Mouse (Mus musculus): Measurements from ENCODE around the gene Ostm1. TPM values are rescaled to one million over a fixed set of nuclear protein-coding genes. Genes with fewer than 3 reads are reported as not detected.

The Ostm1 gene
- total RNA-seq, 2 experiments from 2014 or later: 19.3 to 19.5 TPM

DNA sequence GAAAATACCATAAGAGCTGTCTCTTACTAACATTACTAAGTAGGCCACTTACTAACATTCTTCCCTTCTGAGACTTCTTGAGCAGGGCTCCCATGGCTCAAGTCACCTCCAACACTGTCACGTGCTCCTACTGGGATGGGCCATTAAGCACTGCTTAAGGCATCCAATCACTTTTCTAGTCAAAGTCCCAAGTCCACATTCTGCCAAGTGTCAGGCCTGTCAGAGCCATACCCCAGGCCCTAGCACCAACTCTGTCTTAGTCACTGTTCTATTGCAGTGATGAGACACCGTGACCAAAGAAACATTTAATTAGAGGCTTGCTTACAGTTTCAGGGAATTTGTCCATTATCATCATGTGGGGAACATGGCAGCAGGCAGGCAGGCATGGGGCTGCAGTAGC is 78.3 kb downstream of the Ostm1 start:
- intact Hi-C loops (cut with DNase I): no loop called here
- DNase-seq: no peak

DNA sequence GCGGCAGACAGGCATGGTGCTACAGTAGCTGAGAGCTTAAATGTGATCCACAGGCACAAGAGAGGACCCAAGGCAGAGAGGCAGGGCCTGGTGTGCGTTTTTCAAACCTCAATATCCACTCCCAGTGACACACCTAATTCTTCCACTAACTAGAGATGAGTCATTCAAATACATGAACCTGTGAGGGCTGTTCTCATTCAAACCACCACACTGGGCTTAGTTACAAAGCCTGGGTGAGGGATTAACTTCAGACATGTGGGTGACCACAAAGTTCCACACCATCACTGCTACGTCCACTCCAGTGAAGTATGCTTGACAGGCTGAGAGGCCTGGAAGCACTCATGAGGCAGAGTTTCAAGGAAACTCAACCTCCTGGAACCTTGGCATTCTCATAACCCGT is 86.3 kb downstream of the Ostm1 start:
- DNase-seq: no peak
- intact Hi-C loops (cut with DNase I): no loop called here

DNA sequence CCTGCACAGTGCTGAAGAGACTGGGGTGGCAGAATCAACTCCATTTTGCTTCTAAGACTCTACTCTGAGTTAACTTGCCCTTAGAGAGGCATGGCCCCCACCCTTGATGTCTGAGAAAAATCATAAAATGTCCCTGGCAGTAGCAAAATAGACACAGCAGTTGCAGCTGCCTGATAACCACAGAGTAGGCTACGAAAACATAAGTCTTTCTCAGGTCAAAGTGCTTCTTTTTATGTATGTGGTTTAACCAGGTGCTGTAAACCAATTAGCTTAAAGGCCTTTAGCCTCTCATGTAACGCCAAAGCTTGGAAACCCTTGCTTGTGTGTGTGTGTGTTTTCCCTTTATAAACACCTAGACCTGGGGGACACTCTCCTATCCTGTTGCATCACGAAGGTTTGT is 89.2 kb downstream of the Ostm1 start:
- intact Hi-C loops (cut with DNase I): no loop called here

DNA sequence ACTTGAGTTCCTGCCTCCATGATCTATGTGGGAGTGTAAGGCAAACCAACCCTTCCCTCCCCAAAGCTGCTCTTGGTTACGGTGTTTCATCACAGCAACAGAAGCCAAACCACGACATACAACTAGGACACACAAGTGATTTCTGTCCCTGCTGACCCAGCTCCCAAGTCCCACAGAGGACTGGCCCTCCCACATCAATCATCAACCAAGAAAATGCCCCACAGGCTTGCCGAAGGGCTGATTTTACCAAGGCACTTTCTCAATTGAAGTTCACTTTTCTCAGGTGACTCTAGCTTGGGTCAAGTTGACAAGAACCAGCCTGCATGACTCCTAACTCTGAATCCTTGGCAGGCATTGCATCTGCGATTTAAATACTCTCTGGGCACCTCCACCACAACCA is 91.9 kb downstream of the Ostm1 start:
- intact Hi-C loops (cut with DNase I): no loop called here
- no peak for DNase-seq

More for the DNA sequence above, 89.2 kb downstream of the Ostm1 start:
- no peak for DNase-seq

DNA sequence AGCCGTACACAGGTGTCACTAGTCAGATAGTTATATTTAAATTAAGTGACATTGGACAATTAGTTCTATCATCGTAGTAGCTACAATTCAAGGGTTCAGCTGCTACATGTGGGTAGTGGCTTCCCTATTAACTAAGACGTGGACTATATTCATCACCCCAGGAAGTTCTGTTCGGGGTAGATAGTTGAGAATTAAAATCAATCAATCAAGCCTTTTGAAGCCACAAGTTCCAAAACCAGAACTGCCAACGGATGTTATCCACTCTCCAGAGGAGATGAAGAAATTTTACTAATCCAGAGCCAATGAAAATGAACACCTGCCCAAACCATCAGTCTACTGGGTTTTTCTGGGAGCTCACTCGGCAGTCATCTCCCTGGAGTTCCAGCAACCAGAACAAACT is 94.7 kb downstream of the Ostm1 start:
- intact Hi-C loops (cut with DNase I): no loop called here
- no peak for DNase-seq

DNA sequence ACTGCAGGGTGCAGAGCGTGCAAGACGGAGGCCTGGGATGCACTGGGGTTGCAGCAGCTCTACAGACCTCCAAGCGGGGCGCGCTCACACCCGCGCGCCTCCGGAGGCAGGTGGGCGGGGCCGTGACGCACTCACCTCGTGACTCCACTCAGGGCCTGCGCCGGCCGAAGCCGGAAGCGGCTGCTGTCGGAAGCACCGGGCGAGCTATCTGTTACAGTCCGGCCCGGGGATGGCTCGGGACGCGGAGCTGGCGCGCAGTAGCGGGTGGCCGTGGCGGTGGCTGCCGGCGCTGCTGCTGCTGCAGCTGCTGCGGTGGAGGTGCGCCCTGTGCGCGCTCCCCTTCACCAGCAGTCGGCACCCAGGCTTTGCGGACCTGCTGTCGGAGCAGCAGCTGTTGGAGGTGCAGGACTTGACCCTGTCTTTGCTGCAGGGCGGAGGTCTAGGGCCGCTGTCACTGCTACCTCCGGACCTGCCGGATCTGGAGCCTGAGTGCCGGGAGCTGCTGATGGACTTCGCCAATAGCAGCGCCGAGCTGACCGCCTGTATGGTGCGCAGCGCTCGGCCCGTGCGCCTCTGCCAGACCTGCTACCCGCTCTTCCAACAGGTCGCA is 95.2 kb downstream of the Ostm1 start:
- DNase-seq: peak; percentile 82 to 83
- intact Hi-C loops (cut with DNase I): no loop called here

DNA sequence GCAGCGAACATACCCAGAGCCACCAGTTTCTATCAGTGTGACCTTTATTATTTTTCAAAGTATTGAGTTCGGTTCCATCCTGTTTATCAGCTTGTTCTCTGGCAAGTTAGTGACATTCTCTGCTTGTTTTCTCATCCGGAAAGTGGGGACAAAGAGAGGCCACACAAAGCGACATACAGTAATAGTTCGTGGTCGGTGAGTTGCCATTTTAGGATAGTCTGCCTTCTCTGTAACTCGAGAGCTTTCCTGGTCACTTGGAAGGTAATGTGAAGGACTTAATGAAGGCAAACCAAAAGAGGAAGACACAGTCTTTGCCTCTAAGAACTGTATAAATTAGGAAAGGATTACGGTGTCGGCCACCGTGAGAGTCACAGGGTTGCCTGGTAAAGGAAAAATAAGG is 96.0 kb downstream of the Ostm1 start:
- DNase-seq: no peak
- intact Hi-C loops (cut with DNase I): no loop called here

DNA sequence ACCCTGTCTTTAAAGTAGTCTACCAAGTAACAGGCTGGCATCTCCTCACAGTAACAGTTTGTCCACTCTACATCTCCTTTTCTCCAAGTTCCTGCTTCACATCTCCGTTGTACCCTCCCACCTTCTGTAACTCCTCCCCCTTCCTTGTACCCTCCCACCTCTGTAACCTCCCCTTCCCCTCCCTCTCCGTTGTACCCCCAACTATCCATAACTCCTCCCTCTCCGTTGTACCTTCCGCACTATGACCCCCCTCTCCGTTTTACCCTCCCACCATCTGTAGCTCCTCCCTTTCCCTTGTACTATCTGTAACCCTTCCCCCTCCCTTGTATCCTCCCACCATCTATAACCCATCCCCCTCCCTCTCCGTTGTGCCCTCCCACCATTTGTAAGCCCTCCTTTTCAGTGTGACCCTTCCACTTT is 97.0 kb downstream of the Ostm1 start:
- intact Hi-C loops (cut with DNase I): no loop called here
- DNase-seq: no peak

DNA sequence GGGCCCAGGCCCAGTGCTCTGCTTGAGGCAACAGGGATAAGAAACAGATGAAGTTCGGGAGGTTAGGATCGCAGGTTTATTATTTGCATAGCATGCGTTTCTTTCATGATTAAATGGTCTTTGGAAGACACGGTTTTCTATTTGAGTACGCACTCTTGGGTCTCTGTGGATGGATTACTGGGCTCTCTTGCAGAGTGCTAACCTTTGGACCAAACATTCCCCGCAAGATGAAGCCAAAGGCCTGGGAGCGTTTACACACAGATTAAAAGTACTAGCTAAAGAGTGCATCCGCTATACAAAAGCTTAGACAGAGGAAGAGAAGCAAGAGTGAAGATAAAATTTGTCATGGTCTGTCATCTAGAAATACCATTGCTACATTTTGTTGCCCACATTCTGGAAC is 98.8 kb downstream of the Ostm1 start:
- intact Hi-C loops (cut with DNase I): no loop called here
- DNase-seq: no peak

DNA sequence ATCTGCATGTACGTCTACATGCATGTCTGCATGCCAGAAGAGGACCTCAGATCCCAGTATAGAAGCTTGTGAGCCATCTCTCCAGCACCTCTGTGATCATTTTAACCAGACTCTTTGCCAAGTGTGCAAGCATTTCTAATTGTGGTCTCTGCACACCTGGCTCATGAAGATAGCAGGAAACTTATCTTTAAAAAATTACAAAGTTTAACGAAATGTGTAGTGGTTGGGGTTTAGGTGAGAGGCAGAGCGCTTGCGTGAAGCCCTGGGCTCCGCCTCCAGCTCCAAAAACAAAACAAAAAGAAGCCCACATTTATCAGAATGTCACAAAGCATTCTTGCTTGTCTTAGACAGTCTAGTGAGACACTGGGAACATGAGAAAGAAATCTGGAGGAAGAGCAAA is 104.3 kb downstream of the Ostm1 start:
- DNase-seq: no peak
- intact Hi-C loops (cut with DNase I): no loop called here

DNA sequence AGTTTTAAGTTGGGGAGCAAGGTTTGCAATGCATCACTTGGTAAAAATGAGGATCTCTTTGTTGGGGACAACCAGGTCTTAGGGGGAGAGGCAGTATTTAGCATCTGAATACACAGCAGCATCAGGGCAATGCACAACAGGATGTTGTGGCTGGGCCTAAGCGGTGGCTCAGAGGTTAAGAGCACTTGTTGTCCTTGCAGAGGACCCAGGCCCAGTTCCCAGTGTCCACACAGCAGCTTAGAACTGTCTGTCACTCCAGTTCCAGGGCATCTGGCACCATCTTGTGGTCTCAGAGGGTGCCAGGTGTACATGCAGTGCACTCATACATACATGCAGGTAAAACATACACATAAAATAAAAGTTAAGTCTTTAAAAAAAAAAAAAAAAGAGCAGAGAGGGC is 106.1 kb downstream of the Ostm1 start:
- intact Hi-C loops (cut with DNase I): no loop called here
- no peak for DNase-seq

DNA sequence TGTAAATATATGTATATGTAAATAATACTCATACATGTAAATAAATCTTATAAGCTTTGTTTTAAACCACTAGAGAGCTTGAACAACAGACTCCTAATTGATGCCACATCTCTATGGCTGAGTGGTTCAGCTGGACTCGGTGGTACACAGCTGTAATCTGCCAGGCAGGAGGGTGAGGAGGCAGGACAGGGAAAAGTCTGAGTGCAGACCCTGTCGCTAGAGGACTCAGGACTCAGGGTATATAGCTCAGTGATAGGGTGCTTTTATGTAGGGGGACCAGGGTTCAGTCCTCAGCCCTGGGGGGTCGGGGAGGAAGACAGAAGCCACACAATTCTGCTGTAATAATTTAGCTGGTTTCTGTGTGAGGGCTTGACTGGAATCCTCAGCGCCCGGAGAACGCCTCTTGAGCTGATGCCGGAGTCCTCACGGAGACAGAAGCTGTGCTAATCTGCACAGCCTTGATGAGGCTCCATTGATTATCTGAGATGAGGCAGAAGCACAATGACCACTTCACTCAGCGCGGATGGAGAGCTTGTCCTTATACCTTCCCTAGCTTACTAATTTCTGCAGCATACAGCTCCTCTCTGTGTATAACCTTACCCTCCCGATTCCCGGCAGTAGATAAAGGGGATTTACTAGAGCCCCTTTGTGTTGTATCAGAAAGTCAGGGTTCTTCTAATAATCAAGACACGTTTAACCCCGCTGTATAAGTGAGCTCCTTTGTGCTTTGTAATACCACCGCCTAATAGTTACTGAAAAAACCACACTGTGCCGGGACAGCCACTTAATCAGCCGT is 106.8 kb downstream of the Ostm1 start:
- DNase-seq: no peak
- intact Hi-C loops (cut with DNase I): no loop called here

DNA sequence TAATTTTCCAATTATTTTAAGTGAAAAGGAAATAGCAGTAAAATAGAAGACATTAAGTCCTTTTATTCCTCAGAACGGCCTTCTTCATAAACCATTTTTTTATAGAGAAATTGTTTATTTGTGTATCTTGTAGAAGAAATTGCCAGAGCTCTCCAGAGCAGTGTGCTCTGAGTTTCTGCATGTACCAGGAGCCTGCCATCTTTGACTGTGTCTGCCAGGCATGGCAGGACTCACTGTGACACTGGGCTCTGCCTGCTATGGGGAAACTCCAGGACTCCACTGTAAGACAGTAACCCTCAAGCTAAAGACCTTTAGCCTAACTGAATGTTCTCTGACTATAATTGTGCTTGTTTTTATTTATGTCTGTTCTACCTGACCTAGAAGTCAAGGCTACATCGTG is 107.4 kb downstream of the Ostm1 start:
- intact Hi-C loops (cut with DNase I): no loop called here
- DNase-seq: no peak

DNA sequence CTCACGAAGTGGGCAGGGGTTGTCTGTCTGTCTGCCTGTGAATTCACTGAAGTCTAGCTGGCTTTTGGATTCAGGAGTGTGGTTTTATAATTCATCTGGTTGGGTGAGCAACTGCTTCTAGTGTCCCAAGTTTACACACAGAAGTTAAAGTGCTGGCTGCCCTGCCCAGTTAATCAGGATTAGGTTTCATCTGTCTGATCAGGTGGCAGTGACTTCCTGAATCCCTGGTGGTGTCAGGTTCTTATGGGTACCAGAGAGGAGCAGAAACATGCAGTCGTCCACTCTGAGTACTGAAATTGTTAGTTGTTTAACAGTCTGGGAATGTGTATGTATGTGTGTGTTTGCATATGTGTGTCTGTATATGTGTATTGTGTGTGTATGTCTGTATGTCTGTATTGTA is 108.5 kb downstream of the Ostm1 start:
- DNase-seq: no peak
- intact Hi-C loops (cut with DNase I): no loop called here

DNA sequence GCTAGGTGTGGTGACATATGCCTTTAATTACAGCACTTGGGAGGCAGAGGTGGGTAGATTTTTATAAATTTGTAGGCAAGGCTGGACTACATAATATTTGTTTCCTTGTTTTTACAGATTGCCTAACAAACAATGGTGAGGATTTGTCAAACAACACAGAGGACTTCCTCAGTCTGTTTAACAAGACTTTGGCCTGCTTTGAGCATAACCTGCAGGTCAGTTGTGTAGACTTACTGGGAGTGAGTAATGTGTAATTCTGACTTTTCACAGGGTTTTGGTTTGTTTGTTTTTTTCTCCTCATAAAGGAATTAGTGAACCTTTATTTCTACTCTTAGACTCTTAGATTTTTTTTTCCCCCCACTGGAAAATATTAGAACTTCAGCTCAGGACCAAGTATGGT is 109.2 kb downstream of the Ostm1 start:
- intact Hi-C loops (cut with DNase I): no loop called here
- DNase-seq: no peak

DNA sequence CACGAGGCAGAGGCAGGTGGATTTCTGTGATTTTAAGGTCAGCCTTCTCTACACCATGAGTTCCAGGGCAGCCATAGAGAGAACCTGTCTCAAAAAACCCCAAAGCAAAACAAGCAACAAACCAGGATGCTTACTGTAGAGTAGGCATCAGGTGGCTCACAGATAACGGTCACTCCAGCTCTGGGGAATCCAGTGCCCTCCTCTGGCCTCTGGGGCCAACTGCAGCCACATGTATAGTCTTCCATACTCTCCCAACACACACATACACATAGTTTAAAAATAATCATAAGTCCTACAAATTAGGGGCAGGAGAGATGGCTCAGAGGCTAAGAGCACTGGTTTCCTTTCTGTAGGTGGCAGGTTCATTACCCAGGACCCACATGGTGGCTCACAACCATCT is 109.9 kb downstream of the Ostm1 start:
- intact Hi-C loops (cut with DNase I): no loop called here
- no peak for DNase-seq

DNA sequence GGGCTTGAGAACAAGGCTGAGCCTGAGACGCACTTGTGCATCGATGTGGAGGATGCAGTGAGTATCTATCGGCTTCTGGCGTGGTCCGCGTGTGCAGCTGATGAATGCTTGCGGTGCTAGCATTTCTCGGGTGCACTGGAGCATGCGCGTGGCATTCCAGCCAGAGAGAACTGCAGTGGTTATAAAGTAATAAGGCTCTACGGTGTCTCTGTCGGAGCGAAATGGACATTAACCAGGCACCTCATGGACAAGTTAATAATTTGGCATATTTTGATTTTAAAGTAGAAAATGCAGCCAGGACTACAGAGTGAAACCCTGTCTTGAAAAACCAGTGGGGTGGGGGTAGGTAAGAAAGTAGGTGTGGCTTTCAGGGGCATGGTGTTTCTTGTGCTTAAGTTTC is 112.7 kb downstream of the Ostm1 start:
- no peak for DNase-seq
- intact Hi-C loops (cut with DNase I): loop anchor here (5.0 kb wide), 1 partner anchor 36 kb away; no protein-coding TSS in a partner anchor

DNA sequence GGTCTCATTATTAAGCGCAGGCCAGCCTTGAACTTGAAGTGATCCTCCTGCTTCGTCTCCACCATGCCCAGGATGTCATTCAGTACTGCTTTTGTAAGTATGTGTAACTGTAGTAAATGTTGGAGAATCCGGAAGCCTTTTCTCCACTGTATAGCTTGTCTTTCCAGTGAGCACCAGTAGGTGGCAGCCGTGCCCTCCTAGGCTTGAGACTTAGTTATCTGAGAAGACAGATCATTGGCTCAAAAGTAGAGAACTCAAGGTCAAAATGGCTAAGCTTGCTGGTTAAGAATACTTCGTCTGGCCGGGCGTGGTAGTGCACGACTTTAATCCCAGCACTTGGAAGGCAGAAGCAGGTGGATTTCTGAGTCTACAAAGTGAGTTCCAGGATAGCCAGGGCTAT is 113.4 kb downstream of the Ostm1 start:
- intact Hi-C loops (cut with DNase I): loop anchor here (5.0 kb wide), 1 partner anchor 35 kb away; no protein-coding TSS in a partner anchor
- peak; percentile 16 to 57 for DNase-seq

DNA sequence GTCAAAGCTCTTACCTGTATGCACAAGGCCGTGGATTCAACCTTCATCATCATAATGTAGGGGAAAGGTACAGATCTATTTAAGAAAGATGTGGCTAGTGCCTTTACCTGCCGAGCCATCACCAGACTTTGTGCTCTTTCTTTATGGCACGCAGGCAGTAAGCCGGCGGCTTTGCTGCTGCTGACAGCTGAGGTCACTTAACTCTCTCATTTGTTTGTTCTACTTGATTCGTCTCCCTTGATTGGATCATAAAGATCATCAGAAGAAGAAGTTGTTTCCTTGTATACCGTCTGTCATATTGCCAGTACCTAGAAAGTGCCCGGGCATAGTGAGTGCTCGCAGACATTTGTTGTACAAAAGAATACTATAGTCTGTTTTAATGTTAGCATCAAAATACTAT is 114.8 kb downstream of the Ostm1 start:
- intact Hi-C loops (cut with DNase I): loop anchor here (5.0 kb wide), 1 partner anchor 34 kb away; no protein-coding TSS in a partner anchor
- DNase-seq: no peak

DNA sequence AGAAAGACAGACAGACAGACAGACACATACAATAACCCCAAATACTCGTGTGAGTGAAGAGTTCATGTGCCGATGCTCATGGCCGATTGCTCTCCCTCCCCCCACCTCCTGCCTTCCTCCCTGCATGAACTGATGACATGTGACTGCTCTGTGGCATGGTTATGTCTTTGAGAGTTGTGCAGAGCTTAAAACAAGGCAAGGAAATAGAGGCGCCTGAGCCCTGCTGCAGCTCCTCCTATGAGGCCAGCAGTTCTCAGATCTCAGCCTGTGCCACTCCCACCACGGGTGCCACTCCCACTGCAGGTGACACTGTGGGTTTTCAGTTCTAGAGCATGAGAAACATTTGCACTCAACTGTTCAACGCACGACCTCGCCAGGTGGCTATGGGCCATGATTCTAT is 115.4 kb downstream of the Ostm1 start:
- DNase-seq: no peak
- intact Hi-C loops (cut with DNase I): loop anchor here (5.0 kb wide), 1 partner anchor 33 kb away; no protein-coding TSS in a partner anchor

DNA sequence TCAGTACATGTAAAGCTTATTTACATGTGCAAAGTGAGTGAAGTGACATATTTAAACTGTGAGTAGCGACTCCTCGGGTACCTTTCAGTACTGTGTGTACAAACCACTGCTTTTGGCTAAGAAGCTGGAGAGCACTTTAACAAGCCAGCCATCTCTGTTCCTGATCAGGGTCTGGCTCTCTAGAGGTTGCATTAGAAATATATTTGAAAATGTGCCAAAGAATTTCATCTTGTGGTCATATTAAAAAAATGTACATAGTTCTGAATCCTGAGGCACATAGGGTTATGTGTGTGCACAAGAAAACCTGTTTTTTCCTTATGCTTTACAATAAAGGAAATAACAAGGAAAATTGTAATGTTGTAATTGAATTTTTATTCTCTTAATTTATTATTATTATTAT is 118.5 kb downstream of the Ostm1 start:
- intact Hi-C loops (cut with DNase I): no loop called here
- no peak for DNase-seq

DNA sequence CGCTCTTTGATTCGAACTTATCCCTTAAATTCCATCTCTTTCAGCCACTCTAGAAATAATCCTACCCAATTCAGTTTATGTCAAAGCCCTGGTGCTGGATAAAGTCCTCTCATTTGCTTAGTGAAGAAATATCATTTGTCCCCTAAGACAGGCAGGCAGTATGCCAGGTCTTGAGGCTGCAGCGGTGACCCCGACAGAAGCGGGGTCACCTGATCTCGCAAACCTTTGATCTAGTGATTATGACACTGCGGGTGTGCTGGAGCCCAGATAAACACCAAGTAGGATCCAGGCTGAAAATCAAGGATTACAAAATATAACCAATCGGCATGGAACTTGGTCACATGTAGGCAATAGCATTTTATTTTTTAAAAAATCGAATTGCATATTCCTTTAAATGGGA is 131.1 kb downstream of the Ostm1 start:
- no peak for DNase-seq
- intact Hi-C loops (cut with DNase I): no loop called here

Measured in gastrocnemius, postnatal 36 days (tissue).